Mouse (Mus musculus): ENCODE measurements around the gene Dlx4. TPM values are rescaled to one million over a fixed set of nuclear protein-coding genes. Genes with fewer than 3 reads are reported as not detected.

Dlx4 gene
- total RNA-seq, 4 experiments from 2014 or later = 0.33 TPM; not detected in 3

DNA sequence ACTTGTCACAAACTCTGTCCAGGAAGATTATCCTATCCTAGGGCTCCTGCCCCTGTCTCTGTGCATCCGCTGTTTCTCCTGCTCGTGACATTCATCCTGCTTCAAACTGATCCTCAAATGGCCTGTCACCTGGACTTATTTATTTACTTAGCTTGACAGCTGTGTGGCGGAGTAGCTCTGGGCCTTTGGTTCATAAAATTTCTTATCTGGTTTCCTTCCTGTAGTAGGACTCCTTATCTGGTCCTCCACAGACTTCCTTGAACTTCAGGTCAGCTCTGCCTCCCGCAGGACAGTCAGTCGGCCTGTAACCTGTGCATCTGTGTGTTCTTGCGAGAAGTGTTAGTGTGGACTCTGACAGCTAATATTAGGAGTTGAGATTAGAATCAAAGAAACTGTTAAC, 41.8 kb downstream of the Dlx4 start:
- DNase-seq (ENCODE audit: low spot score in 2 of 2) = no peak

DNA sequence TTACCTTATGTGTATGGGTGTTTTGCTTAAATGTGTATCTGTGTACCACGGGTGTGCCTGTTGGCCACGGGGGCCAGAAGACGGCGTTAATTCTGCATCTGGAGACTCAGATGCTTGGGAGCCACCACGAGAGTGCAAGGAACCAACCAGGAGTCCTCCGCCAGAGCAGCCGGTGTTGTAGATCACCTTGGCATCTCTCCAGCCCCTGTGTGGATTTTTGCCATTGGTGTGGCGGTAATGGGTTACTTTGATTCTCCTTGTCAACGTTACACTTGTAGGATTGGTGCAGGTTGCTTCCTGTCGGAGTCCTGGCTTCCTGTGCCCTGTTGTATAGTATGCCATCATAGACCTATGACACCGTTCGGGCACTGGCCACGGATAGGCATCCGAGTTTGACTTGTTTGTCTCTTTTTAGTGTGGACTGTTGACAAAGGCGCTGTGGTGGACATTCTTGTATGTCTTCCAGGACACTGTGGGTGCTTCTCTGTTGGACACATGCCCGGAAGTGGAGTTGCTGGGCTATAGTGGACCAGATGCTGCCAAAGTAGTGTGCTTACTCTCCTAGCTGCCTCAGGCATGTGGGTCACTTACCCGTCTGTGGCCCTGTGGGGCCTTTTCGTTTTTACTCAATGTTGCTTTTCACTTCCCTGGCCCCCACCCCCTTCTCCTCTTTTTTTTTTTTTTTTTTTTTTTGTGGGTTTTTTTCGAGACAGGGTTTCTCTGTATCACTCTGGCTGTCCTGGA, 43.7 kb downstream of the Dlx4 start:
- no peak for DNase-seq (ENCODE audit: low spot score in 2 of 2)

DNA sequence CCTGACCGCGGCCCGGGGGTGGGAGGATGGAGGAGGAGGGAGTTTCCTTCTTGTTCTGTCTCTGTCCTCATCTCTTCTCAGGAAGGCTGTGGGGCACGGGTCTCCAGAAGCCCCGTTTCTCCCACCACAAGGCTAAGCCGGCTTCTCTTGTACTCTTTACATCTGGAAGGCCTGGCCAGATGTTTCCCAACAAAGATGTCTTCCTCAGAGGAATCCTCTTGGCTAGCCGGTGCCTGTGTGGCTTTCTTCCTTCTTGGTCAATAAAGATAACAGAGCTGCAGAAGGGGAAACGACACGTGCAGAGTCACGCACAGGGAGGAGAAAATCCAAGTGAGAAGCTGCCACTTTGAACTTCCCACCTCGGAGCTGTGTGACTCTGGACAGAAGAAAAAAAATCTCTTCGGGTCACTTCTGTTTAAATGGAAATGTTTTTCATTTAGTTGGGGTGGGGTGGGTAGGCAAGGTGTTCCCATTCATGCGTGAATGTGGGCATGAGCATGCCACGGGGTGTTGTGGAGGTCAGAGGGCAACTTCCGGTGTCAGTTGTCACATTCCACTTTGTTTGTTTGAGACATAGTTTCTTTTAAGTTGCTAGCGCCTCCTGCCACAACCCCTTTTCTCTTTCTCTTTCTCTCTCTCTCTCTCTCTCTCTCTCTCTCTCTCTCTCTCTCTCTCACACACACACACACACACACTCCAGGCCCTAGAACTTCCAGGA, 44.8 kb downstream of the Dlx4 start:
- DNase-seq (ENCODE audit: low spot score in 2 of 2) = no peak

GRCm38 (mm10) chr11:95100393-95100792, 45.7 kb downstream of the Dlx4 start:
- DNase-seq (ENCODE audit: low spot score in 2 of 2) = no peak

DNA sequence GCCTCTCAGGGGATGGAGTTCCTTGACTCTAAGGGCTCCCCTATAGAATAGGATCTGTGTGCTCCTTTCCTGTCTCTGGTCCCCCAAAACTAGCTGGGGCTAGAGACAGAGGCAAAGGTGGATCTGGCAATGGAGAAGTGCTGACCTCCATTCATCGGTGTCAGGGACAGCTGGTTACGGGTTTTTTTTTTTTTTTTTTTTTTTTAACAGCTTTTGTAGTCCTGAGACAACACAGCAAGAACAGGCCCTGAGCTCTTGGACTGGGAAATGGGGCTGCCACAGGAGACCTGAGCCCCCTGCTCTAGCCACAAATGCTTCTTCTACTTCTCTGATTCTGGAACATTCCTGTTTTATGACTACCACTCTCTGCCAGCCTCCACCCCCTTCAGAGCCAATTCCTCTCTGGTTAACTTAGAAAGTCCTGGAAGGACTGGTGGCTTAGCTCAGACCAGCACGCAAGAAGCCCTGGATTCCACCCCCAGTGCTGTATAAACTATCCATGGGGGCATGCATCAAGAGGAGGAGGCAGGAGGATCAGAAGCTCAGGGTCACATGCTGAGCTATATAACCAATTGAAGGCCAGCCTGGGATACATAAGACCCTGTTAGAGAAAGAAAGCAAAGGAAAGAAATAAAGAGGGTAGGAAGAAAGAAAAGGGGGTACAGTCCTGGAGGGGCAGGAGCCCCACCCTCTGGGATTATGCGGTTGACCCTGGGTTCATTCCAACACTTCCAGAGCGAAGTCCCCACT, 47.5 kb downstream of the Dlx4 start:
- no peak for DNase-seq (ENCODE audit: low spot score in 2 of 2)

DNA sequence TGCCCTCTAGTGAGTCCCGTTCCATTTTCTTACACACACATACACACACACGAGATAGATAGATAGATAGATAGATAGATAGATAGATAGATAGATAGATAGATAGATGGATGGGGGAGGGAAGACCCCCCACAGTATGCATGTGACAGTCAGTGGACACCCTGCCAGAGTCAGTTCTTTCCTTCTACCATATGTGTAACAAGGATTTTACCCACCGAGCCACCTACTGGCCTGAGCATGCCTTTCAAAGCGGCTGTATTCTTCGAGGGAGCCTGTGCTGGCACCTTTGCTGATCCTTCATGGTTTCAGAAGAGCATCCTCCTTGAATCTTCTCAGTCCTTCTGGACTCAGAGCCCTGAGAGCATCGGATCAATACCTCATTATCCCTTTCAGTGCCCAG, 48.2 kb downstream of the Dlx4 start:
- no peak for DNase-seq (ENCODE audit: low spot score in 2 of 2)

DNA sequence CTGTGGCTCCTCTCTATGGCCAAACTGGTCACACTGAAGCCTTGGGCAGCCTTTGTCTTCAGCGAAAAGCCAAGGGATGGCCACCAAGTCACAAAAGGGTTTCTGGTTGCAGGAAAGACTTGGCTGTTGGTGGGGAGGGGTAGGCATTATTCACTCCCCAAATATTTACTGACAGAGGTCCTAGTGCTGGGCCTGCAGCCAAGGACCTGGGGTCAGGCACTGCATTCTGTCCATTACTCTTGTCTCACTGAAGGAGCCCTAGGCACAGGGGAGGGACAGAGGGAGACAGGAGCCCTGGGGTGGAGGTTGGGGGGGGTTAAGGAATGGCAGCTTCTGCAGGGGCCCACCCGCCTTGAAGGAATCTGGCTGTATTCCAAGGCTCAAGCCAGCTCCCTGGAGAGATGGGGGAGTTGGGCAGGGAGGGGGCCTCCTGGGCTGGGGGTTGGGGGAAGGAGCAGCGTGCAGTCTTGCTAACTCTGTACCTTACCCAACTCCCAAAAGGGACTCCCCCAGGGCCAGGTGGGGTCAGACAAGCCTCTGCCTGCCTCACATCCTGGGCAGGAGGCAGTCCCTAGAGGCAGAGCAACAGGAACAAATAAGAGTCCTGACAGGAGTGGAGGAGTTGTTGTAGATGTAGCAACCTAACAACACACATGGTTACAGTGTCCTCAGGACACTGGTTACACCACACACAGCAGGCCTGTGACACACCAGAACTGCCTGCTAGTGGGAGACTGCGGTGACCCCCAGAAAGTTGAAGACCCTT, 49.3 kb downstream of the Dlx4 start:
- DNase-seq (ENCODE audit: low spot score in 2 of 2) = no peak

- DNase-seq (ENCODE audit: low spot score in 2 of 2) = no peak
Measured at GRCm38 (mm10) chr11:95095596-95095995, 50.5 kb downstream of the Dlx4 start.

DNA sequence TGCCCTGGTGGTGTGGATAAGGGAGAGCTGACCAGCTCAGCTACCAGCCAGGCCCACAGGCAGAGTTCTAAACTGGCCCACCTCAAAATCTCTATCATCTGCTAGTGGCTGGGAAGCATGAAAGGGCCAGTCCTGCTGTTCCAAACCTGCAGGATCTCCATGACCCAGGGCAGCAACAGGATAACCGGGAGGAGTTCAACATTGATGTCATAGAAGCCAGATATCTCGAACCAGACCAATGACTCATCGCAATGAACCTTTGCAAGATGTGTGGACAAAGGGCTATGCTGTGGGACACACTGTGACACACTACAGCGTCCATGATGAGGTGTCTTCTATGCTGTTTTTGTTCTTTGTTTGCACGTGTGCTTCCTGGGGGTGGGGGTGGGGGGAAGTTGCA, 53.0 kb downstream of the Dlx4 start:
- no peak for DNase-seq (ENCODE audit: low spot score in 2 of 2)

Other genes starting within 250 kb of the Dlx4 start
- 1 to 10 TPM; 6.6 to 7.8 (median 7.3) TPM for gene Col1a1, start 210.0 kb downstream of the Dlx4 start, total RNA-seq (2022)
- gene Hils1, start 178.7 kb downstream of the Dlx4 start, total RNA-seq (2022) = not detected
- under 1 TPM in 2 of 4 experiments, not detected in 2; 0.23 to 0.56 TPM for gene Sgca, start 169.9 kb downstream of the Dlx4 start, total RNA-seq (2022)
- gene Ppp1r9b, start 155.2 kb downstream of the Dlx4 start, total RNA-seq (2022) = 100 to 1,000 TPM; 819 to 832 (median 829) TPM
- gene Samd14, start 136.4 kb downstream of the Dlx4 start, total RNA-seq (2022) = 10 to 100 TPM; 33.9 to 40.0 (median 36.4) TPM
- gene Pdk2, start 104.9 kb downstream of the Dlx4 start, total RNA-seq (2022) = 100 to 1,000 TPM; 116 to 134 (median 123) TPM
- 10 to 100 TPM; 15.0 to 19.9 (median 17.0) TPM for gene Itga3, start 69.5 kb downstream of the Dlx4 start, total RNA-seq (2022)
- under 1 TPM in 1 of 4 experiments, not detected in 3; 0.12 TPM for gene Dlx3, start 26.1 kb downstream of the Dlx4 start, total RNA-seq (2022)
- not detected for gene Tac4, start 115.3 kb upstream of the Dlx4 start, total RNA-seq (2022)
- 10 to 100 TPM; 73.3 to 86.4 (median 84.0) TPM for gene Kat7, start 164.0 kb upstream of the Dlx4 start, total RNA-seq (2022)
- 10 to 100 TPM in 1 of 4 experiments, 1 to 10 TPM in 3; 6.0 to 13.3 (median 7.4) TPM for gene Fam117a, start 190.8 kb upstream of the Dlx4 start, total RNA-seq (2022)
- gene Slc35b1, start 238.4 kb upstream of the Dlx4 start, total RNA-seq (2022) = 10 to 100 TPM; 59.4 to 78.3 (median 73.1) TPM

Measured in layer of hippocampus, adult 8-10 months (tissue).